Comparison of ENCODE assay signal across 15 mouse cellular contexts in the genomic region with DNA sequence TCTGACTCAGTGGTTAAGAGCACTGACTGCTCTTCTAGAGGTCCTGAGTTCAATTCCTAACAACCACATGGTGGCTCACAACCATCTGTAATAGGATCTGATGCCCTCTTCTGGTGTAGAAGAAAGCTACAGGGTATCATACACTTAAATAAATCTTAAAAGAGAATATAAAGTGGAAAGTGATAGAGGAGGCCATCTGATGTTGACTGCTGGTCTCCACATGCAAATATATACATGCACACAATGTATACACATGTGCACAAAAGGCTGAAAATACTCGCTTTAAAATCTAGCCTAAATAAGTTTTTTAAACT. TPM values are rescaled to one million over a fixed set of nuclear protein-coding genes. Genes with fewer than 3 reads are reported as not detected.
DNase-seq lines count a peak whose midpoint lies in the region; ATAC-seq and TF ChIP-seq lines count a peak whose summit lies in the region.
"Had no signal": no experiment of that assay in that cellular context is flagged by ENCODE, and none has a peak within 500 bp of the region (broad histone marks: within the 10 kb centered on the region; RNA-seq: fewer than 3 reads in every experiment).

No protein-coding gene starts in this region.

- H3K4me1 ChIP-seq in lung, postnatal 0 days (ENCODE audit: insufficient read depth, low read depth, low read length) = no peaks in the 10 kb centered on the region; the same call in 1 of the 2 replicates

- intact Hi-C loops in gastrocnemius, adult 2 months (cut with DNase I) = no loop called here
- intact Hi-C loops in gastrocnemius, postnatal 36 days (cut with DNase I) = no loop called here

- H3K4me3 ChIP-seq in gastrocnemius, adult 2 months = no peak overlapping the region
- H3K4me3 ChIP-seq in lung, postnatal 0 days (ENCODE audit: low read depth, low read length) = no peak overlapping the region
- no peak overlapping the region for H3K4me3 ChIP-seq in macrophage (ENCODE audit: inconsistent target)

- no peak overlapping the region for H3K9ac ChIP-seq in lung, postnatal 0 days (replicated peaks; ENCODE audit: low read depth)
- H3K9ac ChIP-seq: forebrain, postnatal 0 days; neural tube, embryonic 13.5 days had no signal

- no peaks in the 10 kb centered on the region; the same call in 1 of the 2 replicates for H3K79me2 ChIP-seq in macrophage (ENCODE audit: inconsistent target)

- ATAC-seq in lung, postnatal 0 days = no peak
- ATAC-seq in erythroid progenitor cell, adult 5-6 weeks (replicated peaks; ENCODE audit: low FRiP score, poor library complexity, severe bottlenecking) = no peak
- ATAC-seq: intestine, embryonic 16.5 days; Patski had no signal

- peak; percentile 25; the same call in 1 of the 2 replicates for TF ChIP-seq CTCF in gastrocnemius, adult 2 months (IDR thresholded peaks at IDR 0.05)
- TF ChIP-seq CTCF in lung, postnatal 0 days (IDR thresholded peaks at IDR 0.05) = peak; percentile 32

- H3K36me3 ChIP-seq in lung, postnatal 0 days (ENCODE audit: insufficient read depth, low read length) = no peaks in the 10 kb centered on the region
- peaks cover 6% of the 10 kb centered on the region; the same call in 1 of the 2 replicates for H3K36me3 ChIP-seq in macrophage (ENCODE audit: inconsistent target)

- H3K27me3 ChIP-seq in lung, postnatal 0 days (replicated peaks; ENCODE audit: insufficient read depth, low read length) = no peaks in the 10 kb centered on the region
- H3K27me3 ChIP-seq: neural tube, embryonic 13.5 days; Patski had no signal

- H3K4me2 ChIP-seq in lung, postnatal 0 days (replicated peaks; ENCODE audit: low read depth, low read length) = no peak overlapping the region

- H3K9me3 ChIP-seq in lung, postnatal 0 days (ENCODE audit: low read length) = no peaks in the 10 kb centered on the region
- H3K9me3 ChIP-seq: neural tube, embryonic 13.5 days had no signal

- whole genome bisulfite sequencing in lung, postnatal 0 days = 92% methylated on average over 1 of the region's 1 CpGs
- 100% methylated on average over 1 of the region's 1 CpGs for WGBS in macrophage (ENCODE audit: missing documents)

- H3K27ac ChIP-seq in gastrocnemius, adult 2 months = no peak overlapping the region
- no peak overlapping the region for H3K27ac ChIP-seq in lung, postnatal 0 days (ENCODE audit: low read length)
- H3K27ac ChIP-seq in macrophage = peak overlapping the region; percentile 41
- H3K27ac ChIP-seq: neural tube, embryonic 13.5 days had no signal

- no peak for TF ChIP-seq EP300 in lung, postnatal 0 days (IDR thresholded peaks at IDR 0.05)

- DNase-seq in gastrocnemius, adult 2 months = no peak
- DNase-seq in gastrocnemius, postnatal 36 days = no peak
- no peak for DNase-seq in lung, postnatal 0 days (ENCODE audit: low spot score)
- DNase-seq in lung, postnatal 25 days (ENCODE audit: low spot score) = no peak
- no peak for DNase-seq in thymus, postnatal 14 days
- no peak for DNase-seq in Muller cell, postnatal 12 days (ENCODE audit: inconsistent ontology term)
- DNase-seq: cerebellum, postnatal 14 days; forebrain, postnatal 0 days; heart, postnatal 14 days; lung, adult 18-20 months had no signal

RNA-seq across cellular contexts. Expression of a gene that starts 3.0 kb away (rescaled TPM):
- total RNA-seq in gastrocnemius, adult 2 months (2021) = under 1 TPM; 0.59 to 0.64 TPM
- total RNA-seq in gastrocnemius, postnatal 36 days (2021) = under 1 TPM; 0.51 to 0.86 TPM
- polyA plus RNA-seq in lung, postnatal 0 days (2015; fragmentation: Nextera tagmentation; extraction: Ambion mirVana) = 2.9 and 3.1 TPM in 2 replicates
- 10 to 100 TPM in 14 of 26 experiments, 1 to 10 TPM in 10, under 1 TPM in 2; 0.54 to 29.2 (median 13.4) TPM for total RNA-seq in macrophage (2018; cell fraction: chromatin; rRNA removed)
- total RNA-seq in macrophage (2018; cell fraction: cytosol; rRNA removed) = 1 to 10 TPM in 25 of 26 experiments, under 1 TPM in 1; 0.62 to 3.9 (median 2.0) TPM
- 10 to 100 TPM in 8 of 26 experiments, 1 to 10 TPM in 17, under 1 TPM in 1; 0.52 to 13.8 (median 7.4) TPM for total RNA-seq in macrophage (2018; cell fraction: nucleus; rRNA removed)
- 1.9 to 2.8 TPM (median 2.6 TPM) in 3 replicates for polyA plus RNA-seq in macrophage (2018)
- 5.0 and 11.5 TPM in 2 replicates for total RNA-seq in erythroid progenitor cell, adult 5-6 weeks (2015; ENCODE audit: low replicate concordance)
- 10.0 and 27.3 TPM in 2 replicates for total RNA-seq in erythroid progenitor cell, adult 5-6 weeks (2017; ENCODE audit: low replicate concordance)

RNA-seq across cellular contexts. Expression of a gene that starts 59.2 kb away (rescaled TPM):
- 10 to 100 TPM; 23.6 to 27.7 TPM for total RNA-seq in gastrocnemius, adult 2 months (2021)
- 10 to 100 TPM; 21.8 to 22.3 TPM for total RNA-seq in gastrocnemius, postnatal 36 days (2021)
- polyA plus RNA-seq in lung, postnatal 0 days (2015; fragmentation: Nextera tagmentation; extraction: Ambion mirVana) = 36.9 and 38.7 TPM in 2 replicates
- 100 to 1,000 TPM; 157 to 539 (median 350) TPM for total RNA-seq in macrophage (2018; cell fraction: chromatin; rRNA removed)
- total RNA-seq in macrophage (2018; cell fraction: cytosol; rRNA removed) = 100 to 1,000 TPM in 13 of 26 experiments, 10 to 100 TPM in 13; 62.2 to 134 (median 98.2) TPM
- total RNA-seq in macrophage (2018; cell fraction: nucleus; rRNA removed) = 100 to 1,000 TPM; 115 to 295 (median 165) TPM
- 58.8 to 120 TPM (median 104 TPM) in 3 replicates for polyA plus RNA-seq in macrophage (2018)
- total RNA-seq in erythroid progenitor cell, adult 5-6 weeks (2015; ENCODE audit: low replicate concordance) = 12.3 and 18.4 TPM in 2 replicates
- total RNA-seq in erythroid progenitor cell, adult 5-6 weeks (2017; ENCODE audit: low replicate concordance) = 16.5 and 19.1 TPM in 2 replicates
